Mouse (Mus musculus): ENCODE data around the gene Lepr.
"Not testable (repeated sequence)": the region's sequence is repeated elsewhere in the genome, so short reads cannot be mapped to it uniquely, and the experiment has no call there.

Lepr gene

GRCm38 (mm10) chr4:101718991-101719580, 1.9 kb downstream of the Lepr start:
- no peak for DNase-seq (ENCODE audit: low spot score)

- DNase-seq (ENCODE audit: low spot score): no peak
Measured at GRCm38 (mm10) chr4:101721705-101722104, 4.5 kb downstream of the Lepr start.

- no peak for DNase-seq (ENCODE audit: low spot score)
Measured at GRCm38 (mm10) chr4:101741973-101742372, 24.8 kb downstream of the Lepr start.

- DNase-seq (ENCODE audit: low spot score): no peak
Measured at GRCm38 (mm10) chr4:101745534-101745933, 28.3 kb downstream of the Lepr start.

GRCm38 (mm10) chr4:101760490-101760889, 43.3 kb downstream of the Lepr start:
- DNase-seq (ENCODE audit: low spot score): no peak

GRCm38 (mm10) chr4:101843923-101844322, 126.7 kb downstream of the Lepr start, which contains the start of gene B020004J07Rik:
TSS of gene B020004J07Rik (minus strand) at chr4:101844023.
- not testable (repeated sequence) for DNase-seq (ENCODE audit: low spot score)

GRCm38 (mm10) chr4:101850908-101851307, 133.7 kb downstream of the Lepr start:
- no peak for DNase-seq (ENCODE audit: low spot score)

- DNase-seq (ENCODE audit: low spot score): no peak
Measured at GRCm38 (mm10) chr4:101860873-101861272, 143.7 kb downstream of the Lepr start.

- DNase-seq (ENCODE audit: low spot score): no peak
Measured at GRCm38 (mm10) chr4:101862289-101862688, 145.1 kb downstream of the Lepr start.
